7 mouse cellular contexts compared by ENCODE assay signal in the genomic region with DNA sequence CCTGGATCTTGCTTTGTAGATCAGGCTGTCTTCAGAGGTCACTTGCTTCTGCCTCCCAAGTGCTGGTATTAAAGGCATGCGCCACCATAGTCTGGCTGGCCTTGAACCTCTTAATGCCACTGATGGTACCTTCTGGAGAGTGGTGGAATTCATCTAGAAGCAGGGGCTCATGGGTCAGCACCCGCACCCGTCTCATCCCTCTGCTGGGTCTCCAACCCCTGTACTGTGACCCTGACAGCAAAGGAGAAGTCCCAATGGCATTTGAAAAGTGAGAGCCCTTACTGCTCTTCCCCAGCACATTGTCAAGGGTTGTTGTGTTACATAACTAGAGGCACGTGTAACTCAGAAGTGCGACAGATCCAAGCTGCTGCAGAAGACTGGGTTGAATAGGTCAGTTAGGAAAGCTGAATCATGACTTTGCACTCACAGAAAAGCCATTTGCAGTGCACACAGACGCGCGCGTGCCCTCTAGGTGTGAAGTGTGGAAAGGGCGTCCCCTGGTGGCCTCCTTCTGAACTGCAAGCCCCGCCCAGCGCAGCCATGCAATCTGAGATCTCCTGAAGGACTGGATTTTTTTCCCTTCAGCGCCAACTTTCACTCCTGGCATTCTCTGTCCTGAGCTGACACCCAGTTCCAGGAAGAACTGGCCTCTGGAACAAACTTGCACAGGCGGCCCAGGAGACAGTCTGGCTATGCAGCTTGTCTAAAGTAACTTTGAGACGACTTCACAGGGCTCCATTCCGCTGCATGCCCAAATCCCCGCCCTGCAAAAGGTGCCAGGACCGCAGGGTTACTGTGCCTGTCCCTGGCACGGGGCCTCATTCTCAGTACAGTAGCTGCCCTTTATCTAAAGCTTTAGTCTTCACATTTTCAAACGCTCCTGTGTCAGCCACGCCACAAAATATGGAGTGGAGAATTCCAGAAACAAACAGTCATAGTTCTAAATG. TPM values are rescaled to one million over a fixed set of nuclear protein-coding genes. Genes with fewer than 3 reads are reported as not detected.
A peak's percentile ranks its signal among the peaks of the same experiment; 100 is the strongest.
DNase-seq lines count a peak whose midpoint lies in the region; ATAC-seq lines count a peak whose summit lies in the region.

No protein-coding gene starts in this region.

- no peak overlapping the region for H3K4me2 ChIP-seq in embryonic facial prominence, embryonic 11.5 days (ENCODE audit: low read depth, low read length)
- H3K4me2 ChIP-seq in midbrain, embryonic 15.5 days: no peak overlapping the region

- no peak overlapping the region for H3K4me3 ChIP-seq in embryonic facial prominence, embryonic 11.5 days (ENCODE audit: low read depth, low read length)
- no peak overlapping the region for H3K4me3 ChIP-seq in limb, embryonic 10.5 days
- no peak overlapping the region for H3K4me3 ChIP-seq in midbrain, embryonic 15.5 days

- H3K9me3 ChIP-seq in embryonic facial prominence, embryonic 11.5 days (replicated peaks; ENCODE audit: control insufficient read depth, low read length): no peaks in the 10 kb centered on the region
- H3K9me3 ChIP-seq in limb, embryonic 10.5 days (replicated peaks): no peaks in the 10 kb centered on the region
- H3K9me3 ChIP-seq in midbrain, embryonic 15.5 days: no peaks in the 10 kb centered on the region

- DNase-seq in adrenal gland, postnatal 10 days: peak; percentile 97
- peak; percentile 91 for DNase-seq in embryonic facial prominence, embryonic 11.5 days (ENCODE audit: low spot score)
- DNase-seq in heart, adult 11 months: peak; percentile 99
- DNase-seq in kidney, adult 18-20 months: peak; percentile 98
- DNase-seq in limb, embryonic 10.5 days (ENCODE audit: low spot score): peak; percentile 95
- DNase-seq in spleen, adult 18-20 months: peak; percentile 50 to 76

- no peak overlapping the region for H3K27ac ChIP-seq in embryonic facial prominence, embryonic 11.5 days (replicated peaks; ENCODE audit: low read depth, low read length)
- no peak overlapping the region for H3K27ac ChIP-seq in limb, embryonic 10.5 days
- no peak overlapping the region for H3K27ac ChIP-seq in midbrain, embryonic 15.5 days

- no peak overlapping the region for H3K9ac ChIP-seq in embryonic facial prominence, embryonic 11.5 days (replicated peaks; ENCODE audit: low read length)
- no peak overlapping the region for H3K9ac ChIP-seq in midbrain, embryonic 15.5 days

- peaks cover 2% of the 10 kb centered on the region; the same call in 1 of the 2 replicates for H3K27me3 ChIP-seq in embryonic facial prominence, embryonic 11.5 days (ENCODE audit: control insufficient read depth, insufficient read depth, low read length)
- peaks cover 62% of the 10 kb centered on the region for H3K27me3 ChIP-seq in limb, embryonic 10.5 days (ENCODE audit: low read depth, poor library complexity, severe bottlenecking)
- H3K27me3 ChIP-seq in midbrain, embryonic 15.5 days (replicated peaks): peaks cover 6% of the 10 kb centered on the region; the same call in 1 of the 2 replicates

- ATAC-seq in embryonic facial prominence, embryonic 11.5 days (replicated peaks; ENCODE audit: insufficient number of reproducible peaks, low FRiP score, low TSS enrichment, low read depth): peak; percentile 54
- peak; percentile 73 for ATAC-seq in midbrain, embryonic 15.5 days (replicated peaks)

- no peaks in the 10 kb centered on the region for H3K36me3 ChIP-seq in embryonic facial prominence, embryonic 11.5 days (replicated peaks; ENCODE audit: control insufficient read depth, insufficient read depth, low read depth, low read length)
- no peaks in the 10 kb centered on the region for H3K36me3 ChIP-seq in limb, embryonic 10.5 days
- H3K36me3 ChIP-seq in midbrain, embryonic 15.5 days (replicated peaks): no peaks in the 10 kb centered on the region

- WGBS in embryonic facial prominence, embryonic 11.5 days: 35% methylated on average over 21 of the region's 21 CpGs
- WGBS in limb, embryonic 10.5 days: 32% methylated on average over 21 of the region's 21 CpGs
- 29% methylated on average over 21 of the region's 21 CpGs for WGBS in midbrain, embryonic 15.5 days

- 0 out of 2 replicates have a peak, but pooled peaks cover under 1% of the 10 kb centered on the region for H3K4me1 ChIP-seq in embryonic facial prominence, embryonic 11.5 days (ENCODE audit: control insufficient read depth, insufficient read depth, low read length)
- peaks cover 12% of the 10 kb centered on the region for H3K4me1 ChIP-seq in limb, embryonic 10.5 days
- peaks cover under 1% of the 10 kb centered on the region; the same call in 1 of the 2 replicates for H3K4me1 ChIP-seq in midbrain, embryonic 15.5 days

RNA-seq across cellular contexts. Expression of a gene that starts 21.1 kb away (rescaled TPM):
- 10 to 100 TPM; 33.7 to 39.6 TPM for total RNA-seq in adrenal gland, postnatal 10 days (2021)
- 20.4 and 24.6 TPM in 2 replicates for polyA plus RNA-seq in embryonic facial prominence, embryonic 11.5 days (2014; fragmentation: Nextera tagmentation; extraction: Ambion mirVana)
- 18.3 and 21.9 TPM in 2 replicates for polyA plus RNA-seq in limb, embryonic 10.5 days (2016; fragmentation: Nextera tagmentation; extraction: Ambion mirVana)
- polyA plus RNA-seq in midbrain, embryonic 15.5 days (2015; fragmentation: Nextera tagmentation; extraction: Ambion mirVana): 107 and 118 TPM in 2 replicates

RNA-seq across cellular contexts. Expression of a gene that starts 52.0 kb away (rescaled TPM):
- 10 to 100 TPM; 27.6 to 32.2 TPM for total RNA-seq in adrenal gland, postnatal 10 days (2021)
- 43.3 and 53.4 TPM in 2 replicates for polyA plus RNA-seq in embryonic facial prominence, embryonic 11.5 days (2014; fragmentation: Nextera tagmentation; extraction: Ambion mirVana)
- 67.0 and 72.4 TPM in 2 replicates for polyA plus RNA-seq in limb, embryonic 10.5 days (2016; fragmentation: Nextera tagmentation; extraction: Ambion mirVana)
- polyA plus RNA-seq in midbrain, embryonic 15.5 days (2015; fragmentation: Nextera tagmentation; extraction: Ambion mirVana): 27.6 and 29.5 TPM in 2 replicates

RNA-seq across cellular contexts. Expression of a gene that starts 58.2 kb away (rescaled TPM):
- total RNA-seq in adrenal gland, postnatal 10 days (2021): 10 to 100 TPM; 49.2 to 66.4 TPM
- 9.1 and 10.4 TPM in 2 replicates for polyA plus RNA-seq in embryonic facial prominence, embryonic 11.5 days (2014; fragmentation: Nextera tagmentation; extraction: Ambion mirVana)
- 21.1 and 21.5 TPM in 2 replicates for polyA plus RNA-seq in limb, embryonic 10.5 days (2016; fragmentation: Nextera tagmentation; extraction: Ambion mirVana)
- polyA plus RNA-seq in midbrain, embryonic 15.5 days (2015; fragmentation: Nextera tagmentation; extraction: Ambion mirVana): 16.3 and 16.5 TPM in 2 replicates
